Mouse (Mus musculus) limb, embryonic 14.5 days (tissue): ENCODE measurements at regions not wholly inside any gene's neighbourhood (a gene's known extent, or its start where the extent isn't known, plus 50 kb on each side); places are given as distances from the start of the nearest gene placed in this dataset.

Source experiments
- ATAC-seq: fragments of 200-750 bp; cut with Nextera tagmentation; 2 replicates; pipeline ENCODE4 v1.8.0; 2017; ENCODE audit warnings: low read depth, moderate number of reproducible peaks, moderate TSS enrichment; ENCODE audit not compliant: low FRiP score
- DNase-seq: peaks from one replicate; pipeline ENCODE4 v3.0.0-alpha.2; 2015; ENCODE audit warnings: low spot score
- H3K27ac ChIP-seq: fragments of 300-500 bp; sonication (generic); replicated peaks from 2 replicates; pipeline ENCODE4 v1.5.1; 2014; ENCODE audit warnings: low read depth, mild to moderate bottlenecking, low read length, moderate library complexity, mixed read lengths
- H3K27me3 ChIP-seq: fragments of 300-500 bp; sonication (generic); 2 replicates; pipeline ENCODE4 v1.6.1; 2014; ENCODE audit warnings: low read length, mixed read lengths; ENCODE audit not compliant: control insufficient read depth, insufficient read depth
- H3K36me3 ChIP-seq: fragments of 300-500 bp; sonication (generic); 2 replicates; pipeline ENCODE4 v1.6.1; 2014; ENCODE audit warnings: mild to moderate bottlenecking, low read length, moderate library complexity, mixed read lengths; ENCODE audit not compliant: control insufficient read depth, insufficient read depth
- H3K4me1 ChIP-seq: fragments of 300-500 bp; sonication (generic); 2 replicates; pipeline ENCODE4 v1.6.1; 2014; ENCODE audit warnings: antibody characterized with exemption, low read length, mixed read lengths; ENCODE audit not compliant: control insufficient read depth, insufficient read depth
- H3K4me2 ChIP-seq: fragments of 300-500 bp; sonication (generic); replicated peaks from 2 replicates; pipeline ENCODE4 v1.6.1; 2014; ENCODE audit warnings: low read depth, mild to moderate bottlenecking, low read length, moderate library complexity; ENCODE audit not compliant: severe bottlenecking
- H3K4me3 ChIP-seq: fragments of 300-500 bp; sonication (generic); replicated peaks from 2 replicates; pipeline ENCODE4 v1.5.1; 2014; ENCODE audit warnings: low read length
- H3K9ac ChIP-seq: fragments of 300-500 bp; sonication (generic); 2 replicates; pipeline ENCODE4 v1.6.1; 2014; ENCODE audit warnings: mild to moderate bottlenecking, low read depth, low read length, moderate library complexity; ENCODE audit not compliant: severe bottlenecking
- H3K9me3 ChIP-seq: fragments of 300-500 bp; sonication (generic); 2 replicates; pipeline ENCODE4 v1.6.1; 2016; ENCODE audit warnings: low read length; ENCODE audit not compliant: control insufficient read depth
- POLR2A ChIP-seq: fragments of 200-500 bp; IDR thresholded peaks from 2 replicates; pipeline ENCODE4 v1.8.0; 2012; ENCODE audit warnings: inconsistent platforms, mild to moderate bottlenecking, moderate library complexity, borderline replicate concordance; ENCODE audit not compliant: insufficient read depth, insufficient read length; ENCODE audit errors: extremely low read depth
- WGBS: fragments of 180-500 bp; shearing (Covaris S2); extraction: QIAGEN DNeasy Blood & Tissue Kit; methylation state at CpG from one replicate; pipeline ENCODE4 v1.1.7; 2014; 5-methylcytosine and 5-hydroxymethylcytosine counted together

- Histone ChIP-seq H3K9ac (no peak overlapping the region), H3K4me3 (no peak overlapping the region), H3K27me3 (no peaks in the 10 kb centered on the region; the same call in 1 of the 2 replicates), H3K36me3 (no peaks in the 10 kb centered on the region), H3K9me3 (no peaks in the 10 kb centered on the region), H3K4me2 (no peak overlapping the region), H3K4me1 (peaks cover 20% of the 10 kb centered on the region), H3K27ac (0 out of 2 replicates have a peak overlapping the region, but pooled peaks have one; percentile 33)
- 39% methylated on average over 13 of the region's 13 CpGs for WGBS
- TF ChIP-seq POLR2A = no peak
- no peak for ATAC-seq
- peak; percentile 7 for DNase-seq
Measured at GRCm38 (mm10) chr14:25268090-25268631, 190.8 kb upstream of the Zmiz1 start.

DNA sequence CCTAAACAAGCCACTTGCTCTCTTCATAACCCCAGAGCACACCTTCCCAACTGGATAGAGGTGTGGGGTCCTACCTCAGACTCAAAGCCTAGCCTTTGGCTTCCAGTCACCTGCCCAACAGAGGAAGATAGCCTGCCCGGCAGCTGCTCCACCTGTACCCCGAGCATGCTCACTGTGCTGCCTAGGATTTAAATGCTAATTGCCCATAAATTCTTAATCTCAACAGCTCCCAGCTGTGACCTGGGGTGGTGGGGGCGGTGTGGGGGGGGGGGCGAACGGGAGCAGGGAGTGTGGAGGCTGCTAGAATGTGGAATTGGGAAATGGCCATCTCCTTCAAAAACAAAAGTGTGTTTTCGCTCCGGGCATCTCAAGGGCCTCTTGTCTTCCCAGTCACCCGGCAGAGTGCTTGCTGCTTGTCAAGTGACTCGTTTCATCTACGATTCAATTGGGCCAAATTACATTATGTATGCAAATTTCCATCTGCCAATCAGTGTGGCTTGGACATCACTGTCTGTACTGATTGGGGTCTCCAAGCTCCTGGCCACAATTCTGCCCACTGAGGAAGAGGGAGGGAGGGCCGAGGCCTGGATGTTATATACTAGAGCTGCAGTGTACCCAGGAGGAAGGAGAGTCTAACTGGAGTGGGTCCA, 188.6 kb upstream of the Zmiz1 start:
- Histone ChIP-seq H3K4me1 (peaks cover 20% of the 10 kb centered on the region), H3K9ac (no peak overlapping the region), H3K4me2 (no peak overlapping the region), H3K27ac (no peak overlapping the region), H3K4me3 (no peak overlapping the region), H3K9me3 (no peaks in the 10 kb centered on the region), H3K27me3 (no peaks in the 10 kb centered on the region; the same call in 1 of the 2 replicates), H3K36me3 (no peaks in the 10 kb centered on the region)
- ATAC-seq = no peak
- no peak for DNase-seq
- WGBS = 33% methylated on average over 10 of the region's 11 CpGs
- TF ChIP-seq POLR2A = no peak

DNA sequence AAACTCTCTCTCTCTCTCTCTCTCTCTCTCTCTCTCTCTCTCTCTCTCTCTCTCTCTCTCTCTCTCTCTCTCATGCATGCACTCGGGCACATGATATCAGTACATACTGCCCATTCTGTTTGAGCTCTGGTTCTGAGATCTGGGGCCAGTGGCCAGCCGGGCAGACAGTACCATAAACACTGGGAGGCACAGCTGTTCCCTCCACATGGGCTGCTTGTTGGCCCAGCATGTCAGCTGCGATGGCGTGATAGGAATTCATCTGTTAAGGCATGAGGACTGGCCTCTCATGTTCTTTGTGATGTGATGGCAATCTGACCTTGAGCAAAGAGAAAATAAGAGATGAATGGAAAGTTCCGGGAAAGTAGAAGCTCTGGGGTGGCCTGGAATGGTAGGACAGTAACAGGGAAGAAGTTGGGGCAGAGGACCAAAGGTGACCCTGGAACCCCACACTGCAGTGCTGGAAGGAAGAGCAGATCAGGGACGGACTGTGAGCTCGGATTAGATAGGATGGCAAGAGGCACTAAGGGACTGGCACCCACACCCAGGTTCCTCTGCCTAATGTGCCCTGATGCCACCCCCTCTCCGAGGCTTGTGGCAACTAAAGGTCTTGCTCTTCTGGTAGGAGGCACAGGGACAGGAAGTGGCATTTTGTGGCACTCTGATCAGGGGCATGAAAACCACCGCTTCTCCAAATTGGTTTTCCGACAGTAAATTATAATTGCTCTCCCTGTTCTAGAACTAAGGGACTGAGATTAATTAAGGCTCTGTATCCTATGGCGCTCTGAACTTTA, 186.4 kb upstream of the Zmiz1 start:
- H3K9ac ChIP-seq = no peak overlapping the region
- H3K4me1 ChIP-seq = peaks cover 14% of the 10 kb centered on the region
- peak; percentile 10 for DNase-seq
- no peak for TF ChIP-seq POLR2A
- no peak overlapping the region for H3K4me2 ChIP-seq
- no peaks in the 10 kb centered on the region for H3K9me3 ChIP-seq
- WGBS = 45% methylated on average over 11 of the region's 11 CpGs
- no peaks in the 10 kb centered on the region; the same call in 1 of the 2 replicates for H3K27me3 ChIP-seq
- no peak overlapping the region for H3K27ac ChIP-seq
- no peak for ATAC-seq
- H3K4me3 ChIP-seq = no peak overlapping the region
- no peaks in the 10 kb centered on the region for H3K36me3 ChIP-seq

- Histone ChIP-seq H3K4me3 (no peak overlapping the region), H3K4me2 (no peak overlapping the region), H3K9me3 (no peaks in the 10 kb centered on the region), H3K27ac (no peak overlapping the region), H3K36me3 (no peaks in the 10 kb centered on the region), H3K27me3 (no peaks in the 10 kb centered on the region), H3K9ac (no peak overlapping the region), H3K4me1 (peaks cover 13% of the 10 kb centered on the region)
- no peak for TF ChIP-seq POLR2A
- DNase-seq (no peak), ATAC-seq (no peak)
Measured at GRCm38 (mm10) chr14:25279751-25280150, 179.2 kb upstream of the Zmiz1 start.

- H3K4me1 ChIP-seq = peaks cover 12% of the 10 kb centered on the region; the same call in 1 of the 2 replicates
- WGBS = 64% methylated on average over 1 of the region's 1 CpGs
- no peak overlapping the region for H3K4me3 ChIP-seq
- H3K27ac ChIP-seq = no peak overlapping the region
- H3K27me3 ChIP-seq = no peaks in the 10 kb centered on the region
- H3K36me3 ChIP-seq = no peaks in the 10 kb centered on the region
- TF ChIP-seq POLR2A = no peak
- H3K9ac ChIP-seq = no peak overlapping the region
- H3K4me2 ChIP-seq = no peak overlapping the region
- ATAC-seq (no peak), DNase-seq (no peak)
- no peaks in the 10 kb centered on the region for H3K9me3 ChIP-seq
Measured at GRCm38 (mm10) chr14:25292557-25292956, 166.4 kb upstream of the Zmiz1 start.
